Mouse (Mus musculus) midbrain, embryonic 13.5 days (tissue): ENCODE measurements around the gene Mettl7a3. TPM values are rescaled to one million over a fixed set of nuclear protein-coding genes. Genes with fewer than 3 reads are reported as not detected.
"Not testable (repeated sequence)": the region's sequence is repeated elsewhere in the genome, so short reads cannot be mapped to it uniquely, and the experiment has no call there.

Experiments
- ATAC-seq: fragments of 200-750 bp; cut with Nextera tagmentation; 2 replicates; pipeline ENCODE4 v1.8.0; 2017; ENCODE audit warnings: mild to moderate bottlenecking, moderate TSS enrichment, moderate library complexity
- H3K27ac ChIP-seq: fragments of 300-500 bp; sonication (generic); 2 replicates; pipeline ENCODE4 v1.5.1; 2015; ENCODE audit warnings: inconsistent platforms, mild to moderate bottlenecking, moderate library complexity
- H3K27me3 ChIP-seq: fragments of 300-500 bp; sonication (generic); 2 replicates; pipeline ENCODE4 v1.6.1; 2015; ENCODE audit warnings: mild to moderate bottlenecking, inconsistent platforms
- H3K36me3 ChIP-seq: fragments of 300-500 bp; sonication (generic); 2 replicates; pipeline ENCODE4 v1.6.1; 2015; ENCODE audit warnings: mild to moderate bottlenecking, inconsistent platforms
- H3K4me1 ChIP-seq: fragments of 300-500 bp; sonication (generic); replicated peaks from 2 replicates; pipeline ENCODE4 v1.6.1; 2015; ENCODE audit warnings: inconsistent platforms
- H3K4me2 ChIP-seq: fragments of 300-500 bp; sonication (generic); replicated peaks from 2 replicates; pipeline ENCODE4 v1.6.1; 2015; ENCODE audit warnings: moderate library complexity, mild to moderate bottlenecking, inconsistent platforms
- H3K4me3 ChIP-seq: fragments of 300-500 bp; sonication (generic); replicated peaks from 2 replicates; pipeline ENCODE4 v1.5.1; 2015; ENCODE audit warnings: mild to moderate bottlenecking, inconsistent platforms
- H3K9ac ChIP-seq: fragments of 300-500 bp; sonication (generic); replicated peaks from 2 replicates; pipeline ENCODE4 v1.6.1; 2015; ENCODE audit warnings: mild to moderate bottlenecking, inconsistent platforms
- H3K9me3 ChIP-seq: fragments of 300-500 bp; sonication (generic); 2 replicates; pipeline ENCODE4 v1.6.1; 2016; ENCODE audit warnings: mild to moderate bottlenecking, inconsistent platforms
- WGBS: fragments of 180-500 bp; shearing (Covaris S2); methylation state at CpG from one replicate; pipeline ENCODE4 v1.1.7; 2015; 5-methylcytosine and 5-hydroxymethylcytosine counted together
- polyA plus RNA-seq: library from polyadenylated mRNA; unstranded; fragments of >200 nt; fragmentation: Nextera tagmentation; extraction: Ambion mirVana; gene quantifications from 2 replicates; pipeline ENCODE4 v1.2.1, GENCODE M21; 2015

Mettl7a3 gene
- polyA plus RNA-seq: not detected in 2 replicates

GRCm38 (mm10) chr15:100334629-100335028, at the start of gene Mettl7a3:
TSS of gene Mettl7a3 (plus strand) at chr15:100334929.
- Histone ChIP-seq H3K9ac (no peak within 1 kb of the TSS), H3K4me3 (no peak within 1 kb of the TSS), H3K4me1 (no peaks in the 10 kb centered on the region), H3K27ac (no peak within 1 kb of the TSS), H3K36me3 (no peaks in the 10 kb centered on the region), H3K27me3 (no peaks in the 10 kb centered on the region), H3K4me2 (no peak within 1 kb of the TSS), H3K9me3 (no peaks in the 10 kb centered on the region)
- no peak for ATAC-seq
- WGBS: 91% methylated on average over 10 of the region's 10 CpGs

- H3K36me3 ChIP-seq: no peaks in the 10 kb centered on the region
- 92% methylated on average over 6 of the region's 6 CpGs for WGBS
- no peaks in the 10 kb centered on the region for H3K9me3 ChIP-seq
- H3K4me2 ChIP-seq: no peak overlapping the region
- H3K4me1 ChIP-seq: no peaks in the 10 kb centered on the region
- ATAC-seq: no peak
- H3K27ac ChIP-seq: no peak overlapping the region
- H3K4me3 ChIP-seq: no peak overlapping the region
- no peak overlapping the region for H3K9ac ChIP-seq
- H3K27me3 ChIP-seq: no peaks in the 10 kb centered on the region
Observed at GRCm38 (mm10) chr15:100288980-100289379, 45.7 kb upstream of the Mettl7a3 start.

DNA sequence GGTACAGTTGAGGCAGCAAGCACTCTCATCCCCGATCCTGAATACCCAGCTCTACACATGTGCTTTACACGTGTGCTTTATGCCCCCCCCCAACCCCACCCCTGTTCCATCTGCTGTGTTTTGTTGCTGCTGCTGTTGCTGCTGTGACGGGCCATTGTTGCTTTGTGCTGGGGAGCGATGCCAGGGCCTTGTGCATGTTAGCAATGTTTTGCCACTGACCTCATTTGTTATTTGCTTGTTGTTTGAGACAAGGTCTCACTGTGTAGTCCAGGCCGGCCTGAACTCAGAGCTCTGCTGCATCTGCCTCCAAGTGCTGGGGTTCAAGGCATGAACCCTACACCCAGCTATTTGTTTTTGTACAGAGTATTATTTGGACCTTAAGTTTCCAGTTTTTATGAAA, 43.9 kb upstream of the Mettl7a3 start:
- no peak for ATAC-seq
- Histone ChIP-seq H3K27me3 (no peaks in the 10 kb centered on the region), H3K9me3 (no peaks in the 10 kb centered on the region), H3K4me3 (no peak overlapping the region), H3K36me3 (no peaks in the 10 kb centered on the region), H3K27ac (no peak overlapping the region), H3K9ac (no peak overlapping the region), H3K4me2 (no peak overlapping the region), H3K4me1 (no peaks in the 10 kb centered on the region)
- WGBS: 82% methylated on average over 5 of the region's 5 CpGs

- no peak overlapping the region for H3K4me3 ChIP-seq
- H3K9ac ChIP-seq: no peak overlapping the region
- H3K9me3 ChIP-seq: no peaks in the 10 kb centered on the region
- WGBS: 75% methylated on average over 7 of the region's 7 CpGs
- H3K27me3 ChIP-seq: no peaks in the 10 kb centered on the region
- no peak for ATAC-seq
- no peak overlapping the region for H3K27ac ChIP-seq
- no peak overlapping the region for H3K4me2 ChIP-seq
- H3K4me1 ChIP-seq: no peaks in the 10 kb centered on the region
- no peaks in the 10 kb centered on the region for H3K36me3 ChIP-seq
Observed at GRCm38 (mm10) chr15:100292326-100292725, 42.4 kb upstream of the Mettl7a3 start.

GRCm38 (mm10) chr15:100297856-100298255, 36.9 kb upstream of the Mettl7a3 start:
- H3K9me3 ChIP-seq: no peaks in the 10 kb centered on the region
- no peaks in the 10 kb centered on the region for H3K36me3 ChIP-seq
- no peak overlapping the region for H3K4me3 ChIP-seq
- no peak overlapping the region for H3K27ac ChIP-seq
- no peak for ATAC-seq
- no peaks in the 10 kb centered on the region for H3K27me3 ChIP-seq
- H3K9ac ChIP-seq: no peak overlapping the region
- H3K4me2 ChIP-seq: no peak overlapping the region
- H3K4me1 ChIP-seq: no peaks in the 10 kb centered on the region
- WGBS: 91% methylated on average over 5 of the region's 5 CpGs

DNA sequence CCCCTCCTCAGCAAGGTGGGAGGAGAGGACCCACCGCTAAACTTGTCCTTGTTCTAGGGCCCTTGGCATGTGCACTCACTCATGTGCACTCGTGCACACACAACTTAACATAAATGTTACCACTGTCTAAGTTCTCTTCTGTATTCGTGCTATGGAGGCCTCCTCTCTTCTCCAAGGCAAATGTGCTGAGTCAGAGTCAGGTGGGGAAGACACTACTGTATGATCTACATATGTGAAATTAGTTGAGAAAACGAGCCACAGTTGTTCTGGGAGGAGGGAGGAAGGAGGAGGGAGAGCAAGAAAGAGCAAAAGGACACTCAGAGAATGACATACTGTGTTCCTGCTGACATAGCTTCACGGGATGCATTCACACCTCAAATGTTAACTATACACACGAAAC, 34.2 kb upstream of the Mettl7a3 start:
- H3K9me3 ChIP-seq: no peaks in the 10 kb centered on the region
- H3K36me3 ChIP-seq: no peaks in the 10 kb centered on the region
- H3K4me2 ChIP-seq: no peak overlapping the region
- H3K4me1 ChIP-seq: peaks cover 11% of the 10 kb centered on the region
- ATAC-seq: no peak
- WGBS: 81% methylated on average over 6 of the region's 6 CpGs
- no peak overlapping the region for H3K4me3 ChIP-seq
- H3K9ac ChIP-seq: no peak overlapping the region
- no peaks in the 10 kb centered on the region for H3K27me3 ChIP-seq
- no peak overlapping the region for H3K27ac ChIP-seq

GRCm38 (mm10) chr15:100301556-100301955, 33.2 kb upstream of the Mettl7a3 start:
- 55% methylated on average over 15 of the region's 15 CpGs for WGBS
- Histone ChIP-seq H3K27me3 (no peaks in the 10 kb centered on the region), H3K36me3 (no peaks in the 10 kb centered on the region), H3K27ac (no peak overlapping the region), H3K9ac (no peak overlapping the region), H3K4me3 (no peak overlapping the region), H3K4me2 (no peak overlapping the region), H3K4me1 (peaks cover 14% of the 10 kb centered on the region), H3K9me3 (no peaks in the 10 kb centered on the region)
- no peak for ATAC-seq

DNA sequence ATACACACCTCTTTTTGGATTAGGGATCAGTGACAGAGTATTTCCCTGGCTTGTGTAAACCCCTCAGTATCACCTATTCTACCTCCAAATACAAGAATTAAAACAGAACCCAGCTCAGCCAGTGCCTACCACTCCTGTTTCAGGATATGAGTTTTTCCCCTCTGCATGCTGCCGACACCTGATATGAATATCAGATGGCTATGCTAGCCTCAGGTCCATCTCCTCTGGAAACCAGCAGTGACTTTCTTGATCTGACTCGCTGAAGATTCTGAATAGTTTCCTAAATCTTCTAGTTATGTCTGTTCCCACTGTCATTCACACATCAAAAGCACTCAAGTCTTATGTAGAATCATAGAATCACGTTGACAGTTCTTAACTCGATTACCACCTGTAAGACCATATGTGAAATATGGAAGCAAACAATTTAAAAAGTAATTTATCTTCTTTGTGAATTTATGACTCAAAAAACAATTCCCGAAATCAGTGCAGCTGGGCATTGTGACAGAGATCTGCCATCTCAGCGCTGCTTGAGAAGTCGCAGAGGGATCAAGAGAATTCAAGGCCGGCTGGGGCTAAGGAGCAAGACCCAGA, 31.2 kb upstream of the Mettl7a3 start:
- Histone ChIP-seq H3K27me3 (no peaks in the 10 kb centered on the region), H3K27ac (peak overlapping the region; percentile 91), H3K4me2 (peak overlapping the region; percentile 71), H3K9ac (no peak overlapping the region), H3K36me3 (no peaks in the 10 kb centered on the region), H3K4me1 (peaks cover 17% of the 10 kb centered on the region), H3K9me3 (no peaks in the 10 kb centered on the region), H3K4me3 (peak overlapping the region; percentile 57)
- no peak for ATAC-seq
- WGBS: 52% methylated on average over 8 of the region's 8 CpGs

DNA sequence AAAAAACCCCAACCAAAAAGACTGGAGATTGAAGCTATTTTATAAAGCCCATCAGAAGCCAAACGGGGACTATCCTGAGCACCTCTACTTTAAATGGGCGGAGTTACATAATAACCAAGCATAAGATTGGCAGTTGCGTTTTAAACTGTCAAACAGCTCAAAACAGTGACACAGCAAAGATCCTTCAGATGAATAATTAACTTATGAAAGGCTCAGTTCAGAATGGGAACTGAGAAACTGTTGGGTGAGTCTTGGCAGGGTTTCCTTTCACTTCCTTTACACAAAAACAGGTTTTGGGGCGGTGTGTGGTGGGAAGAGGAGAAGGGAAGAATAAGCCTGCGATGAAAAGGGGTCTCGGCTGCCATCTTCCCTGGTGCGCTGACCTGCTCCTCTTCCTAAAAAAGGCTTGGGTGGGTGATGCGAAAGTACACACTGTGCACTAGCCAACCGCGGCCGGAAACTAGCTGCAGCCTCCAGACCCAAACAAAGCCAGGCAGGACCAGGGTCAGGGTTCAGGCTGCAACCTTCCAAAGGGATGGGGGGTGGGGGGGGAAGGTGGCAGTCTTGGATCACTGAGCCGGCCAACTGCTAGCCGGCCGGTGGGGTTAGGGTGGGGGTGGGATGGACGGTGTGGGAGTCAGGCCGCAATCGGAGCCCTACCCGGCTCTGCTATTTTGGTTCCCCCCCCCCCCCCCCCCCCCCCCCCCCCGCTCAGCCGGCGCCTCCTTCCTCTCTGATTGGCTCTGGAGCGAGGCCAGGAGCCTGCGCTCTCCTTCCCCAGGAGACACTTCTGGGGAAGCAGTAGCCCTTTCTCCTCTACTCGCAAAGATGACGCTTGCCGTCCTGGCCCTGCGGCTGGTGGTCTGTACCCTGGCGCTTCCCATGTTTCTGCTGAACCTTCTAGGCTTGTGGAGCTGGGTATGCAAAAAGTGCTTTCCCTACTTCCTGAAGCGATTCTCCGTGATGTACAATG, 30.4 kb upstream of the Mettl7a3 start, which contains the start of gene Mettl7a1:
TSS of gene Mettl7a1 (plus strand) at position 122 of the 973 bp plus-strand sequence.
- H3K9me3 ChIP-seq: no peaks in the 10 kb centered on the region
- H3K27me3 ChIP-seq: no peaks in the 10 kb centered on the region
- H3K9ac ChIP-seq: peak within 1 kb of the TSS; percentile 77
- peak within 1 kb of the TSS; percentile 71 for H3K4me2 ChIP-seq
- peak within 1 kb of the TSS; percentile 91 for H3K27ac ChIP-seq
- peaks cover 17% of the 10 kb centered on the region for H3K4me1 ChIP-seq
- peak within 1 kb of the TSS; percentile 57 for H3K4me3 ChIP-seq
- WGBS: 3% methylated on average over 22 of the region's 30 CpGs
- H3K36me3 ChIP-seq: no peaks in the 10 kb centered on the region
- ATAC-seq: peak; percentile 90

DNA sequence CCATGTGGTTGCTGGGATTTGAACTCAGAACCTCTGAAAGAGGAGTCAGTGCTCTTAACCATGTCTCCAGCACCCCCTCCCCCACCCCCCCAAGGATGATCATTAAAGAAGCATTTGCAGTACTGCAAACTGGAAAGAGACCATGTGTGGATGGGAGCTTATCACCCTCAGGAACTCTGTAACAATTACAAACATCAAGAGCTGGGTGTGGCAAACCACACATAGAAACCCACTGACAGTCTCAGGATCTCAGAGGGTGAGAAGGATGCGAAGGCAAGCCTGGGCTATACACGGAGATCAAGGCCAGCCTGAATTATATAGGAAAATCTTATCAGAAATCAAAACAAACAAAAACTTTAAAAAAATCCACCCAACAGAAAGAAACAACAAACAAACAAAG, 28.5 kb upstream of the Mettl7a3 start:
- 78% methylated on average over 2 of the region's 2 CpGs for WGBS
- H3K9me3 ChIP-seq: no peaks in the 10 kb centered on the region
- no peak overlapping the region for H3K27ac ChIP-seq
- H3K4me2 ChIP-seq: no peak overlapping the region
- no peak overlapping the region for H3K9ac ChIP-seq
- no peaks in the 10 kb centered on the region for H3K36me3 ChIP-seq
- H3K4me1 ChIP-seq: peaks cover 17% of the 10 kb centered on the region
- no peaks in the 10 kb centered on the region for H3K27me3 ChIP-seq
- ATAC-seq: no peak
- H3K4me3 ChIP-seq: no peak overlapping the region

- not testable (repeated sequence) for H3K9ac ChIP-seq, H3K27me3 ChIP-seq, H3K4me2 ChIP-seq, H3K9me3 ChIP-seq, H3K27ac ChIP-seq, H3K4me3 ChIP-seq, H3K36me3 ChIP-seq
- peaks cover 17% of the 10 kb centered on the region for H3K4me1 ChIP-seq
- 0 out of 2 replicates have a peak, but pooled peaks have one; percentile 55 for ATAC-seq
- 54% methylated on average over 11 of the region's 11 CpGs for WGBS
Observed at GRCm38 (mm10) chr15:100307438-100308096, 27.2 kb upstream of the Mettl7a3 start.

DNA sequence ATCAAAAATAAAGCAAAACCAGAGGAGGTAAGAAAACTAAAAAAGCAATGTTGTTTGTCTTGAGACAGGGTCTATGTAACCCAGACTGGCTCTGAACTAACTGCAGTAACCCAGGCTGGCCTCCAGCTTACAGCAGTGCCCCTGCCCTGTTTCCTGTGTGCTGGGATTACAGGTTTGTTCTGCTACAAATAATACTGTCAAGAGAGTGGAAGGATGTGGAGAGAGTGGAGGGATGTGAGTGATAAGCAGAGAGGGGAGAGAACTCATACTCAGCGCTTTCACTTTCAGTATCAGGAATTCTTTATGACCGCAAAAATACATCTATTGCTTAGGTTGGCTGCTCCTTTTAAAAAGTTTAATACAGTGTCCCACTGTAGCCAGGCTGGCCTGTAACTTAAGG, 22.4 kb upstream of the Mettl7a3 start:
- peaks cover 16% of the 10 kb centered on the region for H3K36me3 ChIP-seq
- ATAC-seq: no peak
- no peaks in the 10 kb centered on the region for H3K27me3 ChIP-seq
- peaks cover 3% of the 10 kb centered on the region; the same call in 1 of the 2 replicates for H3K4me1 ChIP-seq
- no peak overlapping the region for H3K4me3 ChIP-seq
- no peaks in the 10 kb centered on the region for H3K9me3 ChIP-seq
- 100% methylated on average over 2 of the region's 2 CpGs for WGBS
- H3K9ac ChIP-seq: no peak overlapping the region
- H3K27ac ChIP-seq: no peak overlapping the region
- no peak overlapping the region for H3K4me2 ChIP-seq
